Mouse (Mus musculus) embryo, embryonic 10.5 days (tissue): ENCODE data around the gene Psme1.

Experiments used
- DNase-seq: peaks from one replicate; pipeline ENCODE4 v3.0.0-alpha.2; 2015; ENCODE audit warnings: low spot score

Psme1 gene

GRCm38 (mm10) chr14:55598521-55599390 is 20.8 kb downstream of the Psme1 start:
- DNase-seq: no peak

GRCm38 (mm10) chr14:55603271-55603632 is 25.3 kb downstream of the Psme1 start, which contains the start of gene Irf9:
Gene Irf9 (plus strand): TSS chr14:55603571.
- no peak for DNase-seq

- peak; percentile 89 for DNase-seq
Observed at GRCm38 (mm10) chr14:55603633-55604576, 26.0 kb downstream of the Psme1 start.

- no peak for DNase-seq
Observed at GRCm38 (mm10) chr14:55604823-55605222, 26.9 kb downstream of the Psme1 start.

GRCm38 (mm10) chr14:55605743-55606459 is 28.0 kb downstream of the Psme1 start:
- DNase-seq: no peak

- DNase-seq: no peak
Observed at GRCm38 (mm10) chr14:55608339-55608738, 30.4 kb downstream of the Psme1 start.

- DNase-seq: no peak
Observed at GRCm38 (mm10) chr14:55613346-55613745, 35.4 kb downstream of the Psme1 start.

- no peak for DNase-seq
Observed at GRCm38 (mm10) chr14:55614565-55615178, 36.7 kb downstream of the Psme1 start.

- DNase-seq: no peak
Observed at GRCm38 (mm10) chr14:55615876-55616275, 38.0 kb downstream of the Psme1 start.

GRCm38 (mm10) chr14:55616844-55617243 is 38.9 kb downstream of the Psme1 start:
- DNase-seq: no peak

- peak; percentile 78 for DNase-seq
Observed at GRCm38 (mm10) chr14:55617822-55618221, 39.9 kb downstream of the Psme1 start, which contains the start of gene Rec8. Gene Rec8 (plus strand): TSS chr14:55618037.

GRCm38 (mm10) chr14:55618486-55619195 is 40.7 kb downstream of the Psme1 start:
- no peak for DNase-seq

GRCm38 (mm10) chr14:55628077-55628827 is 50.3 kb downstream of the Psme1 start:
- no peak for DNase-seq

GRCm38 (mm10) chr14:55629312-55629711 is 51.4 kb downstream of the Psme1 start:
- DNase-seq: peak; percentile 40
